Mouse (Mus musculus) heart, adult 2 months (tissue): Measurements from ENCODE around the gene Ccdc9b. TPM values are rescaled to one million over a fixed set of nuclear protein-coding genes. Genes with fewer than 3 reads are reported as not detected.

Experiments
- DNase-seq, 2 experiments: peaks; one replicate each; pipeline ENCODE4 v3.0.0; 2021
- H3K27ac ChIP-seq: fragments of 200-600 bp; 2 replicates; pipeline ENCODE4 v1.8.1; 2022
- H3K27me3 ChIP-seq: fragments of 200-500 bp; 2 replicates; pipeline ENCODE4 v1.6.1; 2012; ENCODE audit warnings: mild to moderate bottlenecking, low read length, inconsistent platforms, mixed read lengths; ENCODE audit not compliant: control insufficient read depth, insufficient read depth
- H3K36me3 ChIP-seq: fragments of 200-500 bp; 2 replicates; pipeline ENCODE4 v1.6.1; 2012; ENCODE audit warnings: low read length, inconsistent platforms; ENCODE audit not compliant: control insufficient read depth, insufficient read depth
- H3K4me1 ChIP-seq: fragments of 200-500 bp; 2 replicates; pipeline ENCODE4 v1.6.1; 2011; ENCODE audit warnings: low read length; ENCODE audit not compliant: control insufficient read depth, insufficient read depth
- H3K4me3 ChIP-seq: fragments of 200-600 bp; 2 replicates; pipeline ENCODE4 v1.8.1; 2022
- H3K79me2 ChIP-seq: fragments of 200-500 bp; replicated peaks from 2 replicates; pipeline ENCODE4 v1.6.1; 2012; ENCODE audit warnings: mild to moderate bottlenecking, inconsistent platforms, low read length, moderate library complexity, mixed read lengths; ENCODE audit not compliant: control insufficient read depth, insufficient read depth
- H3K9ac ChIP-seq: fragments of 200-500 bp; 2 replicates; pipeline ENCODE4 v1.6.1; 2012; ENCODE audit warnings: low read depth, mild to moderate bottlenecking, control low read depth, inconsistent platforms, low read length, mixed read lengths
- CTCF ChIP-seq: fragments of 200-600 bp; IDR thresholded peaks from 2 replicates; pipeline ENCODE4 v1.8.1; 2022; ENCODE audit warnings: antibody characterized with exemption, mild to moderate bottlenecking, moderate library complexity
- EP300 ChIP-seq: fragments of 200-500 bp; IDR thresholded peaks from 2 replicates; pipeline ENCODE4 v1.6.1; 2011; ENCODE audit warnings: low read depth, low read length, control low read depth; ENCODE audit not compliant: insufficient read depth
- POLR2A ChIP-seq: fragments of 200-500 bp; IDR thresholded peaks from 2 replicates; pipeline ENCODE4 v1.6.1; 2011; ENCODE audit warnings: mild to moderate bottlenecking, low read depth, low read length, control low read depth; ENCODE audit not compliant: insufficient read depth
- WGBS: fragments of 180-500 bp; shearing (Covaris S2); methylation state at CpG from one replicate; pipeline ENCODE4 v1.1.7; 2018; 5-methylcytosine and 5-hydroxymethylcytosine counted together
- intact Hi-C: fragments of 180-260 bp; cut with DNase I; formaldehyde crosslinking; loops from one replicate; pipeline ENCODE4 v1.15.1; 2025
- polyA plus RNA-seq: library from polyadenylated mRNA; depleted of rRNA; stranded (reverse); fragments of >200 nt; gene quantifications from 2 replicates; pipeline ENCODE4 v1.2.3, GENCODE M21; 2012
- total RNA-seq, 2 experiments: library from RNA; stranded (reverse); gene quantifications; 2 replicates each; pipeline ENCODE4 v1.2.3; 2021

Gene Ccdc9b
- total and polyA plus RNA-seq, 3 experiments, result 15.1 to 26.4 (median 24.3) TPM

DNA sequence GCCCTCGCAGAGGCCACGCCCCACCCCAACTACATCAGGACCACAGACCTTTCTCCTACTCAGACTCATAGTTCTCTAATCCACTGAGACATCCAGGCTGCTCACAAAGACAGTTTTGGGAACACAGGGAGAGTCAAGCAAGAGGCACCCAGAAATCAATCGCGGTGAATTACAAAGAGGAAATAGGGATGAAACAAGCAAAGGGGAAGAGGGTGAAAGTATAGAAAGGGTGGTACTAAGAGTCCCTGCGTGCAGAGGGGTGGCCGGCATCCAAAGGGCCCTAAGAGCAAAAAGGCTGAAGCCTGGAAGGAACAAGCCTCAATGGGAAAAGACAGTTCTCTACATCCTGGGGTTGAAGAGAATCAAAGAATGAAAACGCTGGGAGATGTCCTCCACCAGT lies 17.8 kb downstream of the Ccdc9b start:
- H3K36me3 ChIP-seq, result 0 out of 2 replicates have a peak, but pooled peaks cover 2% of the 10 kb centered on the region
- TF ChIP-seq EP300 (no peak), CTCF (no peak), POLR2A (no peak)
- peak overlapping the region; percentile 90 for H3K4me3 ChIP-seq
- H3K27ac ChIP-seq, result no peak overlapping the region
- no peak overlapping the region for H3K9ac ChIP-seq
- H3K27me3 ChIP-seq, result no peaks in the 10 kb centered on the region
- intact Hi-C loops, result loop anchor here (5.0 to 10.0 kb wide), 4 partner anchors 42 to 803 kb away; partner anchors contain the start of genes Ankrd63, Chp1, Exd1 and Ivd
- no peaks in the 10 kb centered on the region for H3K79me2 ChIP-seq
- H3K4me1 ChIP-seq, result peaks cover 9% of the 10 kb centered on the region
- no peak for DNase-seq
- WGBS, result 43% methylated on average over 7 of the region's 7 CpGs

DNA sequence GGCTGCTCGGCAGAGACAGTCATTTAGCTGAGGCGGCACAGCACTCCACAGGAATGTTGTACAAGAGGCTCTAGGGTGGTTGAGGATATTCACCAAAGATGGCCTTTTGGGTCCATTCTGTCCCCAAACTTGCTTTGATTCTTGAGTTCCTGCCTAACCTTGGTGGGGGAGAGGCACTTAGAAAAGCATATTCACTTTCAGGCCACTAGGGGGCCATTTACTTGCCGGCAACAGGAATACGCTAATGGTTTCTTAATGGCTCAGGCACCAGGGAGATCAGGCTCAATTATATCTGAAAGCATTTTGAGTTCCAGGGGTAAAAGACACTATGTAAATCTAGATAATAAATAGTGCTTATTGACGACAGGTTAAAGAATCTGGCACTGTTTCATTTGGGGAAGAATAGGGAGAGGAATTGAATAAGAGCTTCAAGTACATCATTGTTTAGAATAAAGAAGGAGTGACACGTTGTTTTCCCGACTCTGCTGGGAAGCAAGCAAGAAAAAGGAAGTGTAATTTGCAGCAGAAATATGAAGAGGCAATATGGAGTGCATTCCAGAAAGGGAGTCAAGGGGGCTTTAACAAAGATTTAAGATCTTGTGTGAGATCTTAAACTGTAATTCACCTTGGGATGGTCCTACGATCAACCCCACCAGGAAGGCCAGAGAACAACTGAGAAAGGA lies 19.1 kb downstream of the Ccdc9b start:
- intact Hi-C loops, result loop anchor here (1.0 to 10.0 kb wide), 3 partner anchors 36 to 259 kb away; partner anchors contain the start of gene Disp2
- H3K4me1 ChIP-seq, result peaks cover 6% of the 10 kb centered on the region
- DNase-seq, result peak in 1 of 2 experiments; percentile 29
- TF ChIP-seq POLR2A, result no peak
- TF ChIP-seq CTCF, result peak; percentile 96
- peak; percentile 58; the same call in 1 of the 2 replicates for TF ChIP-seq EP300
- 27% methylated on average over 8 of the region's 8 CpGs for WGBS
- H3K79me2 ChIP-seq, result no peaks in the 10 kb centered on the region
- no peak overlapping the region for H3K9ac ChIP-seq
- H3K27me3 ChIP-seq, result no peaks in the 10 kb centered on the region
- H3K27ac ChIP-seq, result no peak overlapping the region
- 0 out of 2 replicates have a peak, but pooled peaks cover under 1% of the 10 kb centered on the region for H3K36me3 ChIP-seq
- no peak overlapping the region for H3K4me3 ChIP-seq

DNA sequence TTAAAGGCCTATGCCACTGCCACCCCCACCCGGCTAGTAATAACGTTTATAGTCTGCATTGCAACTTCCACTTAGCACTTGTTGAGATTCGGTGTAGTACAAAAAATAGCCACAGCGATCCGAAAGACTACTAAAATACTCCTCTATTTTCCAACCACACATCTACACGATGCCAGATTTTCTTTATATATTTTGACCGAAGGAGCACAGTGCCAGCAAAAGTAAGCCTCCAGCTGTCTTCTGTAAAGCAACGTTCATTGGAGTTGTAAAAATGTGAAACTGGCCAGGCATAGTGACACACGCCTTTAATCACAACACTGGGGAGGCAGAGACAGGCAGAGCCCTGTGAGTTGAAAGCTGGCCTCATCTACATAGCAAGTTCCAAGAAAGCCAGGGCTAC lies 21.3 kb downstream of the Ccdc9b start:
- 55% methylated on average over 9 of the region's 9 CpGs for WGBS
- H3K27ac ChIP-seq, result no peak overlapping the region
- no peak overlapping the region for H3K4me3 ChIP-seq
- intact Hi-C loops, result loop anchor here (10.0 kb wide), 1 partner anchor 256 kb away; no protein-coding TSS in a partner anchor
- no peaks in the 10 kb centered on the region for H3K27me3 ChIP-seq
- no peak overlapping the region for H3K9ac ChIP-seq
- TF ChIP-seq CTCF, result no peak
- H3K4me1 ChIP-seq, result peaks cover 4% of the 10 kb centered on the region
- no peak for DNase-seq
- H3K36me3 ChIP-seq, result no peaks in the 10 kb centered on the region
- no peaks in the 10 kb centered on the region for H3K79me2 ChIP-seq

DNA sequence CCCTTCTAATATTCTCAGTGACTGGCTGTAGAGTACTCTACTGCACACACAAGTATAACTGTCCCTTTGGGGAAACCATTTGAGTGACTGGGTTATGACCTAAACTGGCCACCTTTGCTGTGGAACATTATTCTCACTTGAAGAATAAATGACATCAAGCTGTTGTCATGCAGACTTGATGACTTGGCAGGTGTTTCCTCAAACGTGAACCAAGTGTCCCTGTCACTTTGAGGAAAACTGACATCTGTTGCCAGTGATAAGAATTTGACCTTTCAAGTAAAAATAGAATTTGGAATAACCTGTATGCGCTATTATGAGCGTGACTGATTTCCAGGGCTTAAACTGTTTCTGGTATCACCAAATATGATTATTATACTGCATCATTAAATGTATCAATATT lies 22.1 kb downstream of the Ccdc9b start:
- Histone ChIP-seq H3K27me3 (no peaks in the 10 kb centered on the region), H3K4me3 (no peak overlapping the region), H3K79me2 (no peaks in the 10 kb centered on the region), H3K4me1 (peaks cover 4% of the 10 kb centered on the region), H3K36me3 (no peaks in the 10 kb centered on the region), H3K27ac (no peak overlapping the region), H3K9ac (no peak overlapping the region)
- intact Hi-C loops, result loop anchor here (10.0 kb wide), 1 partner anchor 256 kb away; no protein-coding TSS in a partner anchor
- 10% methylated on average over 3 of the region's 3 CpGs for WGBS
- DNase-seq, result no peak
- TF ChIP-seq CTCF, result no peak
- no peak for TF ChIP-seq POLR2A
- no peak for TF ChIP-seq EP300

DNA sequence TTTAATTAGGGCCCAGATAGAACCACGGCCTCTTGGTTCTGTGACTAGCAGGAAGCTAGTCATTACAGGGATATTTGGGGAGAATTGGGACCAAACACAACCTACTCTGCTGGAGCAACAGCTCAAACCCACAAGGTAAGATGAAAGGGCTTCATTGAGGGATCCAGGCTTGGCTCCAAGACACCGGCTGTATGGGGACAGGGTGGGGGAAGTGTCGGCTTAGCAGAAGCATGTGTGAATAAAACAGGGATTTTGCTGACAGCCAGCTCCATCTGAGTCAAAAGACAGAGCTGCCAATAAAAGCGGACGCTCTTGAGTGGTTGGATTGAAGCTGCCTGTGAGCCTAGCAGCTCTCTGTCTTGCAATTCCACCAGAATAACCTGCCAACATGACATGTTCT lies 29.1 kb downstream of the Ccdc9b start:
- intact Hi-C loops, result no loop called here
- 52% methylated on average over 5 of the region's 5 CpGs for WGBS
- TF ChIP-seq CTCF (no peak), EP300 (no peak), POLR2A (no peak)

DNA sequence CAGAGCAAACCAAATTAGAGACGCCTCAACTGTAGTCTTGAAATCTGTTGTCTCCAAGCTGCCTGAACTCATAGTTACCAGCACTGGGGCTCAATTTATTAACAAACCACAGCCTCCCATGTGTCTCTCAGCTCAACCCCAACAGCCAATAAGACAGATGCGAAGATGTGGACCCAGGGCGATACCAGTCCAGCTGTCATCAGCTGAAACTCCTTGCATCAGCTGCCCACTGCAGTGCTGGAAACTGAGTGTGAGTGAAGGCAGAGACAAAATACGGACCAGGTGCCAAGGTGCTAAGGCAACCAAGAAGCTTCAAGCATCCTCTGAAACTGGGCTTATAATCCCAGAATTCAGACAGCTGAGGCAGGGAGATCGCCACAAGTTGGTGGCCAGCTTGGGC lies 30.5 kb downstream of the Ccdc9b start:
- Histone ChIP-seq H3K4me3 (no peak overlapping the region), H3K4me1 (no peaks in the 10 kb centered on the region), H3K27ac (no peak overlapping the region), H3K9ac (no peak overlapping the region), H3K27me3 (no peaks in the 10 kb centered on the region), H3K36me3 (no peaks in the 10 kb centered on the region), H3K79me2 (no peaks in the 10 kb centered on the region)
- intact Hi-C loops, result no loop called here
- 80% methylated on average over 5 of the region's 5 CpGs for WGBS
- TF ChIP-seq EP300 (no peak), POLR2A (no peak), CTCF (no peak)
- peak in 1 of 2 experiments; percentile 6 for DNase-seq

More for the DNA sequence above, 29.1 kb downstream of the Ccdc9b start:
- DNase-seq, result peak in 1 of 2 experiments; percentile 7
- H3K27me3 ChIP-seq, result no peaks in the 10 kb centered on the region
- no peaks in the 10 kb centered on the region for H3K4me1 ChIP-seq
- no peak overlapping the region for H3K27ac ChIP-seq
- H3K36me3 ChIP-seq, result no peaks in the 10 kb centered on the region
- H3K9ac ChIP-seq, result no peak overlapping the region
- H3K79me2 ChIP-seq, result no peaks in the 10 kb centered on the region
- H3K4me3 ChIP-seq, result no peak overlapping the region
